Mouse (Mus musculus) liver, embryonic 14.5 days (tissue): ENCODE data around the gene Ctu2.

ENCODE experiments used
- CTCF ChIP-seq: IDR thresholded peaks from 2 replicates; pipeline ENCODE4 v1.5.1; 2016; ENCODE audit warnings: antibody characterized with exemption, low read depth, control low read depth
- EP300 ChIP-seq: IDR thresholded peaks from 2 replicates; pipeline ENCODE4 v1.6.1; 2016; ENCODE audit warnings: antibody characterized with exemption, low read depth

GRCm38 (mm10) chr8:122441326-122441725 is 34.6 kb upstream of the Ctu2 start:
- TF ChIP-seq CTCF (no peak), EP300 (no peak)
